Mouse (Mus musculus): Measurements from ENCODE around the gene Wdr4. TPM values are rescaled to one million over a fixed set of nuclear protein-coding genes. Genes with fewer than 3 reads are reported as not detected.

The Wdr4 gene
- polyA plus RNA-seq, 1 experiment: 40.9 TPM

DNA sequence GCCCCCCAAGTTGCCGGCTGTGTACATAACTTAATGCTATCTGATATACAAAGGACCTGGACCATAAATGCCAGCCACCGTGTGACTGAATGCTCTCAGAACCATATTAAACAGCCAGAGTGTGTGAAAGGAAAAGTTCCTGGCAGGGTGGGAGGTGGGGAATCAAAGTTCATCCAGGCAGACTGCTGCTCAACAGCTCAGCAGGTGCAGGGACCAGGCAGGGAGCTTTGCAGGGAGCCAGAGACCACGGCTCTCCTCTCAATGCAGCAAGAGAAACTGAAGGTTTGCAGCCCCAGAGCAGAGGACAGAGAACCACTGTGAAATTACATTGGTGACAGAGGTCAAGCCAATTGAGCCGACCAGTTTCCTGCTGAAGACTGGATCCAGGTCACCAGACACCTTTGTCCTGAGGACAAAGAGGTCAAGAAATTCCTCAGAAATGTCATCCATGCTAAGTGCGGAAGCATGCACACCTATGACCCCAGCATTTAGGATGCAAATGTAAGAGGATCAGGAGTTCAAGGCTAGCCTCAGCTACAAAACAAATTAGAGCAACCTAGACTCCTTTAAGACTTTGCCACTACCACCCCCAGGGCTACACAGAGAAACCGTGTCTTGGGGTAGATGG, 32.2 kb downstream of the Wdr4 start:
- TF ChIP-seq CTCF (IDR thresholded peaks at IDR 0.05; ENCODE audit: borderline replicate concordance, extremely low read depth, insufficient read depth, insufficient read length): no peak
- TF ChIP-seq POLR2A (IDR thresholded peaks at IDR 0.05; ENCODE audit: borderline replicate concordance, extremely low read depth, insufficient read depth, insufficient read length, poor library complexity, severe bottlenecking): no peak
- no peak for DNase-seq (ENCODE audit: low read depth)

DNA sequence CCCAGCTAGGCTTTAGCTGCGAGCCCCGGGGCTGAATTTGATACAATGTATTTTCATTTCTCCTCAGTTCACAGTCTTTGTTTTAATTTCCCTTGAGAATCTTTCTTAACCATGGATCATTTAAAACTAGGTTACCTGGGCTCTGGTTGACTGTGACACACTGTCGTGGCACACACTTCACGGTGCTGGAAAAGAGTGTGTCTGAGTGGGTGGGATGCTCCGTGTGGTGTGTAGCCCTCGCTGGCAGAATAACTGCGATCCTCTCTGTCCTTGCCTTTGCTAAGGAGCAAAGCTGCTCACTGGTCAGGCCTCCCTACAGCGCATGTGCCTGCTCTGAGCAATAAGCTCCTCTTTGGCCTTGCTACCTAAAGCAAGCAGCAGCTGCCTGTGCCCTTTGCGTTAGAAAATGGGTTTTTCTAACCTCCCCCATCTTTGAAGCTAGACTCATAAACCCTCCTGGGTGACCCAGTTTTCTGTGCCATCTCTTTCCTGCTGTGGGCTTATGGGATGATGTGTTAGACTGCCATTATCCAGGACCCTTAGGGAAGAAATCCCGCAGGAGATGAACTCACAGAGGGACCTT, 33.1 kb downstream of the Wdr4 start:
- no peak for TF ChIP-seq POLR2A (IDR thresholded peaks at IDR 0.05; ENCODE audit: borderline replicate concordance, extremely low read depth, insufficient read depth, insufficient read length, poor library complexity, severe bottlenecking)
- no peak for TF ChIP-seq CTCF (IDR thresholded peaks at IDR 0.05; ENCODE audit: borderline replicate concordance, extremely low read depth, insufficient read depth, insufficient read length)
- peak; percentile 65 for DNase-seq (ENCODE audit: low read depth)

DNA sequence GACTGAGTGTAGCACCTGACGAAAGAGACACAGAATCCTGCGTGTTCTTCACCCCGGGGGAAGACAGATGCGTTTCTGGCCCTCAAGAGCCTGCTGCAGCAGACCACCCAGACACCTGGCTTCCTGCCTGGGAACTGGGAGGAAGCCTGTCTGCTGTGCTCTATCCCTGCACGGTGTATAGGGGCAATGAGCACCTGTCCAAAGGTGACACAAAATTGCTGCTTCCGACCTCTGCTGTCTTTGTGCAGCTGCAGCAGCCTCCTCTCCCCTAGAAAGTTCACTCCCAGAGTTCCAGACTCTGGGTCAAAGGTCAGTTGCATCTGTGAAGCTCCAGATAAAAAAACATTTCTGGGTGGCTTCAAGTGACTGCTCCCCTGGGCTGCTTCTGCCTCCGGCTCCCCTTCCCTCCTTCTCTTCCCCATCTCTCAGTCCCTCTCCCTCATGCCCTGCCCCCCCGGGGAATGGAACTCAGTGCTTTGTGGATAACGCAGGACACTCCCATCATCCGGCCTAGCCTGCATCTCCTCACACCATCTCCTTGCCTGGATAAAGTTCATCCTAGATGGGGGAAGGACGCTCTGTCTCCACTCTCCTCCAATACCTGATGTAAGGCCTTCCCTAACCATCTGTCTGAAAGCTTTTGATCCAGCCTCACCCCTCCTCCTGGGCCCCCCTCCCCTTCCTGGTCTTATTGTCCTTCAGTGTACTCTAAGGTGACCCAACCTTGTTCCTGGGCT, 40.5 kb downstream of the Wdr4 start:
- TF ChIP-seq POLR2A (IDR thresholded peaks at IDR 0.05; ENCODE audit: borderline replicate concordance, extremely low read depth, insufficient read depth, insufficient read length, poor library complexity, severe bottlenecking) (no peak), CTCF (IDR thresholded peaks at IDR 0.05; ENCODE audit: borderline replicate concordance, extremely low read depth, insufficient read depth, insufficient read length) (no peak)
- peak; percentile 23 for DNase-seq (ENCODE audit: low read depth)

GRCm38 (mm10) chr17:31478606-31479005, 41.2 kb downstream of the Wdr4 start:
- DNase-seq (ENCODE audit: low read depth): no peak
- no peak for TF ChIP-seq CTCF (IDR thresholded peaks at IDR 0.05; ENCODE audit: borderline replicate concordance, extremely low read depth, insufficient read depth, insufficient read length)
- TF ChIP-seq POLR2A (IDR thresholded peaks at IDR 0.05; ENCODE audit: borderline replicate concordance, extremely low read depth, insufficient read depth, insufficient read length, poor library complexity, severe bottlenecking): no peak

DNA sequence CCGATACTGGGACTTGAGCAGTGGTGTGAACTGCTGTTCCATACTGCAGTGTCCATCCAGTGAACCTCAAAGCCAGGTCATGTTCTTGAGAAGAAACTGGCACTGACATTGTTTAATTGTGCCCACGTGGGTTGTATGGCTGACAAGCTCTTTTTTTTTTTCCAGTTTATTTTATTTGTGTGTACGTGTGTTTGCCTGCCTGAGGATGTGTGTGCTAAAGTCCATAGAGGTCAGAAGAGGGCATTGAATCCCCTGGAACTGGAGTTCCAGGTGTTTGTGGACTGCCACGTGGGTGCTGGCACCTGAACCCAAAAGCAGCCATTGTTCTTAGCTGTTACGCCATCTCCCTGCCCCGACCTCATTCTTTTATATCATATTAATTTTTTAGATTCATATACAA, 45.4 kb downstream of the Wdr4 start:
- TF ChIP-seq CTCF (IDR thresholded peaks at IDR 0.05; ENCODE audit: borderline replicate concordance, extremely low read depth, insufficient read depth, insufficient read length): no peak
- no peak for TF ChIP-seq POLR2A (IDR thresholded peaks at IDR 0.05; ENCODE audit: borderline replicate concordance, extremely low read depth, insufficient read depth, insufficient read length, poor library complexity, severe bottlenecking)

GRCm38 (mm10) chr17:31470766-31471418, 48.9 kb downstream of the Wdr4 start:
- TF ChIP-seq CTCF (IDR thresholded peaks at IDR 0.05; ENCODE audit: borderline replicate concordance, extremely low read depth, insufficient read depth, insufficient read length) (no peak), POLR2A (IDR thresholded peaks at IDR 0.05; ENCODE audit: borderline replicate concordance, extremely low read depth, insufficient read depth, insufficient read length, poor library complexity, severe bottlenecking) (no peak)
- DNase-seq (ENCODE audit: low read depth): peak; percentile 68

More for the DNA sequence above, 45.4 kb downstream of the Wdr4 start:
- DNase-seq (ENCODE audit: low read depth): no peak

DNA sequence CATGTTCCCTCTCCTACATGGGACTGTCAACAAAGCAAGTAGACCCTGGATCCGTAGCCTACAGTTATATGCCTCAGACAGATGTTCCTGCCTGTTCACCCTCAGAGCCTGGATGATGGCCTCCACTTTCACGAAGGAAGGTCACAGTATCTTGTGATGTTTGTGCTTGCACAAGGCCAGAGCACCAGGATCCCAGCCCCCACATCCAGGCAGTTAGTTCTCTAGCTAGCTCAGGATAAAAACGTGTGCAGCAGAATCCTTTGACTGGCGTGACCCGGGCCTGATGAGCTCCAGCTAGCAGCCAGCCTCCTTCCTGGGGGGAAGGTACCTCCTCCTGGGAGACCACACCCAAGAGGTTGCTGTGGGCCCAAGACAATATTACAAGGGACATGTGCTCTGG, 51.3 kb downstream of the Wdr4 start:
- no peak for DNase-seq (ENCODE audit: low read depth)
- TF ChIP-seq CTCF (IDR thresholded peaks at IDR 0.05; ENCODE audit: borderline replicate concordance, extremely low read depth, insufficient read depth, insufficient read length) (no peak), POLR2A (IDR thresholded peaks at IDR 0.05; ENCODE audit: borderline replicate concordance, extremely low read depth, insufficient read depth, insufficient read length, poor library complexity, severe bottlenecking) (no peak)

DNA sequence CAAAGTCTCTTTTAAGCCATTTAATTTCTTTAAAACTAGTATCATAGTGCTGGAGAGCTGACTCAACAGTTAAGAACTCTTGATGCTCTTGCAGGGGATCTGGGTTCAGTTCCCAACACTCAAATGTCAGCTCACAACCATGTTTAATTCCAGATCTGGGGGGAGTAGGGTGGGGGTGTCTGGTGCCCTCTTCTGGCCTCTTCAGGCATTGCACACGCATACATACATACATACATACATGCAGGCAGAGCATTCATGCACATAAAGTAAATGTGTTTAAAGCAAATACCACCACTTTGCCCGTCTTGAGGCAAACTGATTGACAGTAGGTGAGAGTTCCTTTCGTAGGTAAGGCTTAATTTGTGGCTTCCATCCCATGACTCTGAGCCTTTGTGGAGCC, 52.9 kb downstream of the Wdr4 start:
- no peak for DNase-seq (ENCODE audit: low read depth)

GRCm38 (mm10) chr17:31462506-31462905, 57.3 kb downstream of the Wdr4 start:
- TF ChIP-seq POLR2A (IDR thresholded peaks at IDR 0.05; ENCODE audit: borderline replicate concordance, extremely low read depth, insufficient read depth, insufficient read length, poor library complexity, severe bottlenecking): no peak
- no peak for TF ChIP-seq CTCF (IDR thresholded peaks at IDR 0.05; ENCODE audit: borderline replicate concordance, extremely low read depth, insufficient read depth, insufficient read length)
- no peak for DNase-seq (ENCODE audit: low read depth)

More for the DNA sequence above, 52.9 kb downstream of the Wdr4 start:
- no peak for TF ChIP-seq POLR2A (IDR thresholded peaks at IDR 0.05; ENCODE audit: borderline replicate concordance, extremely low read depth, insufficient read depth, insufficient read length, poor library complexity, severe bottlenecking)
- TF ChIP-seq CTCF (IDR thresholded peaks at IDR 0.05; ENCODE audit: borderline replicate concordance, extremely low read depth, insufficient read depth, insufficient read length): peak; percentile 35; the same call in 1 of the 2 replicates

DNA sequence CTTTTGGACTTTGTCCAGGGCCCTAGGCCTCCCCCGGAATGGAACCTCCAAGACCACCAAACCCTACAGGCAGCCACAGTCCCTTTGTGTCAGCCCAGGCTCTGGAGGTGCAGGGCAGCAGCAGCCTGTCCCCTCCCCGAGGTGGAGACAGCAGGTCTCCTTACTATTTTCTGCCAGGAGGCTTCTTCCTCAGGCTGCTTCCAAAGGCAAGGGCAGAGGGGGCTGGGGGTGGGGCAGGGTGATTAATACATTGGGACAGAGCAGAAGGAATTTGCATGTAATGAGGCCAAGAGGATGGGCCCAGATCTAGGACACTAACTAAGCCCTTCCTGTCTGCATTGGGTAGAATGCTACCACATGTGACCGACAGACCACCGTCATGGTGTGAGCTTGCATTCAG, 59.4 kb downstream of the Wdr4 start:
- TF ChIP-seq CTCF (IDR thresholded peaks at IDR 0.05; ENCODE audit: borderline replicate concordance, extremely low read depth, insufficient read depth, insufficient read length): no peak
- no peak for TF ChIP-seq POLR2A (IDR thresholded peaks at IDR 0.05; ENCODE audit: borderline replicate concordance, extremely low read depth, insufficient read depth, insufficient read length, poor library complexity, severe bottlenecking)
- DNase-seq (ENCODE audit: low read depth): no peak
